Mouse (Mus musculus) intestine, embryonic 15.5 days (tissue): ENCODE results near the gene Gabarap. TPM values are rescaled to one million over a fixed set of nuclear protein-coding genes. Genes with fewer than 3 reads are reported as not detected.

Experiments
- ATAC-seq: fragments of 200-750 bp; cut with Nextera tagmentation; 2 replicates; pipeline ENCODE4 v1.8.0; 2017; ENCODE audit warnings: moderate TSS enrichment, moderate library complexity
- H3K27ac ChIP-seq: fragments of 300-500 bp; sonication (generic); 2 replicates; pipeline ENCODE4 v1.5.1; 2015; ENCODE audit warnings: mild to moderate bottlenecking, inconsistent platforms
- H3K27me3 ChIP-seq: fragments of 300-500 bp; sonication (generic); replicated peaks from 2 replicates; pipeline ENCODE4 v1.6.1; 2015; ENCODE audit warnings: inconsistent platforms
- H3K36me3 ChIP-seq: fragments of 300-500 bp; sonication (generic); 2 replicates; pipeline ENCODE4 v1.6.1; 2015; ENCODE audit warnings: inconsistent platforms
- H3K4me1 ChIP-seq: fragments of 300-500 bp; sonication (generic); replicated peaks from 2 replicates; pipeline ENCODE4 v1.6.1; 2015; ENCODE audit warnings: inconsistent platforms
- H3K4me2 ChIP-seq: fragments of 300-500 bp; sonication (generic); replicated peaks from 2 replicates; pipeline ENCODE4 v1.6.1; 2015; ENCODE audit warnings: mild to moderate bottlenecking, inconsistent platforms
- H3K4me3 ChIP-seq: fragments of 300-500 bp; sonication (generic); replicated peaks from 2 replicates; pipeline ENCODE4 v1.5.1; 2015; ENCODE audit warnings: inconsistent platforms
- H3K9ac ChIP-seq: fragments of 300-500 bp; sonication (generic); 2 replicates; pipeline ENCODE4 v1.6.1; 2015; ENCODE audit warnings: inconsistent platforms
- H3K9me3 ChIP-seq: fragments of 300-500 bp; sonication (generic); 2 replicates; pipeline ENCODE4 v1.6.1; 2016; ENCODE audit warnings: inconsistent platforms
- WGBS: fragments of 180-500 bp; shearing (Covaris S2); methylation state at CpG from one replicate; pipeline ENCODE4 v1.1.7; 2015; 5-methylcytosine and 5-hydroxymethylcytosine counted together
- polyA plus RNA-seq: library from polyadenylated mRNA; unstranded; fragments of >200 nt; fragmentation: Nextera tagmentation; extraction: Ambion mirVana; gene quantifications from 2 replicates; pipeline ENCODE4 v1.2.1, GENCODE M21; 2015

Gene Gabarap
- polyA plus RNA-seq, 1 experiment from 2014 or later = 559 TPM

- Histone ChIP-seq H3K4me1 (peaks cover 31% of the 10 kb centered on the region), H3K27ac (peak overlapping the region; percentile 61; the same call in 1 of the 2 replicates), H3K9ac (0 out of 2 replicates have a peak overlapping the region, but pooled peaks have one; percentile 69), H3K4me2 (peak overlapping the region; percentile 74), H3K9me3 (no peaks in the 10 kb centered on the region), H3K4me3 (peak overlapping the region; percentile 14), H3K27me3 (no peaks in the 10 kb centered on the region), H3K36me3 (no peaks in the 10 kb centered on the region)
- WGBS = 27% methylated on average over 2 of the region's 2 CpGs
- ATAC-seq = no peak
These were observed 28.6 kb downstream of the Gabarap start for GRCm38 (mm10) chr11:70019495-70020021.

- Histone ChIP-seq H3K27me3 (no peaks in the 10 kb centered on the region), H3K36me3 (no peaks in the 10 kb centered on the region), H3K9ac (no peak overlapping the region), H3K4me1 (peaks cover 27% of the 10 kb centered on the region), H3K9me3 (no peaks in the 10 kb centered on the region), H3K27ac (peak overlapping the region; percentile 61), H3K4me2 (peak overlapping the region; percentile 74), H3K4me3 (peak overlapping the region; percentile 14; the same call in 1 of the 2 replicates)
- no peak for ATAC-seq
- 29% methylated on average over 7 of the region's 8 CpGs for WGBS
These were observed 29.2 kb downstream of the Gabarap start for GRCm38 (mm10) chr11:70020022-70020631.

- H3K4me3 ChIP-seq = peak overlapping the region; percentile 49
- H3K9me3 ChIP-seq = no peaks in the 10 kb centered on the region
- no peaks in the 10 kb centered on the region for H3K36me3 ChIP-seq
- H3K9ac ChIP-seq = peak overlapping the region; percentile 12; the same call in 1 of the 2 replicates
- H3K4me2 ChIP-seq = peak overlapping the region; percentile 74
- peaks cover 32% of the 10 kb centered on the region for H3K4me1 ChIP-seq
- H3K27me3 ChIP-seq = no peaks in the 10 kb centered on the region
- 0% methylated on average over 8 of the region's 8 CpGs for WGBS
- peak overlapping the region; percentile 54 for H3K27ac ChIP-seq
- peak; percentile 85 for ATAC-seq
These were observed 29.9 kb downstream of the Gabarap start for GRCm38 (mm10) chr11:70020731-70021263.

- H3K9ac ChIP-seq = peak overlapping the region; percentile 12; the same call in 1 of the 2 replicates
- H3K4me3 ChIP-seq = peak overlapping the region; percentile 49
- peak overlapping the region; percentile 54 for H3K27ac ChIP-seq
- H3K36me3 ChIP-seq = no peaks in the 10 kb centered on the region
- no peaks in the 10 kb centered on the region for H3K9me3 ChIP-seq
- H3K4me2 ChIP-seq = peak overlapping the region; percentile 74
- no peaks in the 10 kb centered on the region for H3K27me3 ChIP-seq
- H3K4me1 ChIP-seq = peaks cover 39% of the 10 kb centered on the region
- peak; percentile 84 for ATAC-seq
- WGBS = 2% methylated on average over 40 of the region's 40 CpGs
These were observed 30.6 kb downstream of the Gabarap start for GRCm38 (mm10) chr11:70021264-70022132.

GRCm38 (mm10) chr11:70023481-70024150 is 32.7 kb downstream of the Gabarap start:
- Histone ChIP-seq H3K9me3 (no peaks in the 10 kb centered on the region), H3K4me2 (peak overlapping the region; percentile 54), H3K36me3 (no peaks in the 10 kb centered on the region), H3K4me1 (peaks cover 49% of the 10 kb centered on the region), H3K9ac (peak overlapping the region; percentile 29; the same call in 1 of the 2 replicates), H3K4me3 (peak overlapping the region; percentile 15), H3K27me3 (no peaks in the 10 kb centered on the region), H3K27ac (no peak overlapping the region)
- WGBS = 6% methylated on average over 27 of the region's 29 CpGs
- no peak for ATAC-seq

- Histone ChIP-seq H3K27me3 (no peaks in the 10 kb centered on the region), H3K9ac (peak overlapping the region; percentile 29; the same call in 1 of the 2 replicates), H3K4me2 (peak overlapping the region; percentile 54), H3K4me3 (peak overlapping the region; percentile 15), H3K9me3 (no peaks in the 10 kb centered on the region), H3K27ac (no peak overlapping the region), H3K4me1 (peaks cover 49% of the 10 kb centered on the region), H3K36me3 (no peaks in the 10 kb centered on the region)
- 19% methylated on average over 6 of the region's 6 CpGs for WGBS
- ATAC-seq = no peak
These were observed 33.2 kb downstream of the Gabarap start for GRCm38 (mm10) chr11:70024151-70024514.

GRCm38 (mm10) chr11:70026689-70027088 is 35.7 kb downstream of the Gabarap start:
- peaks cover 45% of the 10 kb centered on the region for H3K4me1 ChIP-seq
- H3K9ac ChIP-seq = peak overlapping the region; percentile 13; the same call in 1 of the 2 replicates
- peaks cover 8% of the 10 kb centered on the region for H3K36me3 ChIP-seq
- peak overlapping the region; percentile 69 for H3K4me2 ChIP-seq
- peak overlapping the region; percentile 35 for H3K4me3 ChIP-seq
- peak; percentile 63 for ATAC-seq
- no peaks in the 10 kb centered on the region for H3K27me3 ChIP-seq
- no peaks in the 10 kb centered on the region for H3K9me3 ChIP-seq
- WGBS = 9% methylated on average over 19 of the region's 19 CpGs
- peak overlapping the region; percentile 78 for H3K27ac ChIP-seq

GRCm38 (mm10) chr11:70027397-70027796 is 36.5 kb downstream of the Gabarap start:
- 45% methylated on average over 9 of the region's 9 CpGs for WGBS
- Histone ChIP-seq H3K9me3 (no peaks in the 10 kb centered on the region), H3K36me3 (peaks cover 10% of the 10 kb centered on the region), H3K9ac (no peak overlapping the region; the same call in 1 of the 2 replicates), H3K4me1 (peaks cover 45% of the 10 kb centered on the region), H3K27me3 (no peaks in the 10 kb centered on the region), H3K4me3 (peak overlapping the region; percentile 35; the same call in 1 of the 2 replicates), H3K27ac (peak overlapping the region; percentile 78), H3K4me2 (peak overlapping the region; percentile 69)
- ATAC-seq = no peak

- peak overlapping the region; percentile 23 for H3K4me3 ChIP-seq
- H3K9ac ChIP-seq = peak overlapping the region; percentile 10
- H3K4me1 ChIP-seq = peaks cover 45% of the 10 kb centered on the region
- H3K27ac ChIP-seq = peak overlapping the region; percentile 78
- 19% methylated on average over 12 of the region's 12 CpGs for WGBS
- peaks cover 10% of the 10 kb centered on the region for H3K36me3 ChIP-seq
- H3K9me3 ChIP-seq = no peaks in the 10 kb centered on the region
- peak; percentile 4 for ATAC-seq
- no peaks in the 10 kb centered on the region for H3K27me3 ChIP-seq
- peak overlapping the region; percentile 69 for H3K4me2 ChIP-seq
These were observed 37.6 kb downstream of the Gabarap start for GRCm38 (mm10) chr11:70028401-70029129.

- peak; percentile 85 for ATAC-seq
- H3K4me1 ChIP-seq = peaks cover 45% of the 10 kb centered on the region
- H3K4me3 ChIP-seq = peak overlapping the region; percentile 23
- H3K9ac ChIP-seq = peak overlapping the region; percentile 17
- peaks cover 10% of the 10 kb centered on the region for H3K36me3 ChIP-seq
- no peaks in the 10 kb centered on the region for H3K27me3 ChIP-seq
- H3K27ac ChIP-seq = peak overlapping the region; percentile 78
- under 1% methylated on average over 20 of the region's 20 CpGs for WGBS
- peak overlapping the region; percentile 69 for H3K4me2 ChIP-seq
- no peaks in the 10 kb centered on the region for H3K9me3 ChIP-seq
These were observed 38.3 kb downstream of the Gabarap start for GRCm38 (mm10) chr11:70029130-70029801.
